Mouse (Mus musculus): ENCODE results near the gene Pomgnt1.

GRCm38 (mm10) chr4:116160769-116161168 lies 37.1 kb downstream of the Pomgnt1 start:
- TF ChIP-seq CTCF (IDR thresholded peaks at IDR 0.05; ENCODE audit: low read depth, low read length) (no peak), EP300 (IDR thresholded peaks at IDR 0.05; ENCODE audit: insufficient read depth, low read depth, low read length) (no peak)
